Mouse (Mus musculus) forebrain, embryonic 13.5 days (tissue): ENCODE data around the gene Galt. TPM values are rescaled to one million over a fixed set of nuclear protein-coding genes. Genes with fewer than 3 reads are reported as not detected.

ENCODE experiments used
- ATAC-seq: fragments of 200-750 bp; cut with Nextera tagmentation; 2 replicates; pipeline ENCODE4 v1.8.0; 2017
- H3K27ac ChIP-seq: fragments of 300-500 bp; sonication (generic); 2 replicates; pipeline ENCODE4 v1.5.1; 2015; ENCODE audit warnings: inconsistent platforms, mild to moderate bottlenecking, moderate library complexity
- H3K27me3 ChIP-seq: fragments of 300-500 bp; sonication (generic); 2 replicates; pipeline ENCODE4 v1.6.1; 2015; ENCODE audit warnings: mild to moderate bottlenecking, inconsistent platforms
- H3K36me3 ChIP-seq: fragments of 300-500 bp; sonication (generic); 2 replicates; pipeline ENCODE4 v1.6.1; 2015; ENCODE audit warnings: mild to moderate bottlenecking, inconsistent platforms; ENCODE audit not compliant: poor library complexity, severe bottlenecking
- H3K4me1 ChIP-seq: fragments of 300-500 bp; sonication (generic); 2 replicates; pipeline ENCODE4 v1.6.1; 2015; ENCODE audit warnings: inconsistent platforms
- H3K4me2 ChIP-seq: fragments of 300-500 bp; sonication (generic); 2 replicates; pipeline ENCODE4 v1.6.1; 2015; ENCODE audit warnings: inconsistent platforms, mild to moderate bottlenecking, moderate library complexity
- H3K4me3 ChIP-seq: fragments of 300-500 bp; sonication (generic); 2 replicates; pipeline ENCODE4 v1.5.1; 2015; ENCODE audit warnings: mild to moderate bottlenecking, inconsistent platforms
- H3K9ac ChIP-seq: fragments of 300-500 bp; sonication (generic); 2 replicates; pipeline ENCODE4 v1.6.1; 2015; ENCODE audit warnings: mild to moderate bottlenecking, inconsistent platforms
- H3K9me3 ChIP-seq: fragments of 300-500 bp; sonication (generic); replicated peaks from 2 replicates; pipeline ENCODE4 v1.6.1; 2016; ENCODE audit warnings: inconsistent platforms
- WGBS: fragments of 180-500 bp; shearing (Covaris S2); methylation state at CpG from one replicate; pipeline ENCODE4 v1.1.7; 2015; 5-methylcytosine and 5-hydroxymethylcytosine counted together
- polyA plus RNA-seq: library from polyadenylated mRNA; unstranded; fragments of >200 nt; fragmentation: Nextera tagmentation; extraction: Ambion mirVana; gene quantifications from 2 replicates; pipeline ENCODE4 v1.2.1, GENCODE M21; 2015

Galt gene
- polyA plus RNA-seq, 1 experiment from 2014 or later: 16.2 TPM

DNA sequence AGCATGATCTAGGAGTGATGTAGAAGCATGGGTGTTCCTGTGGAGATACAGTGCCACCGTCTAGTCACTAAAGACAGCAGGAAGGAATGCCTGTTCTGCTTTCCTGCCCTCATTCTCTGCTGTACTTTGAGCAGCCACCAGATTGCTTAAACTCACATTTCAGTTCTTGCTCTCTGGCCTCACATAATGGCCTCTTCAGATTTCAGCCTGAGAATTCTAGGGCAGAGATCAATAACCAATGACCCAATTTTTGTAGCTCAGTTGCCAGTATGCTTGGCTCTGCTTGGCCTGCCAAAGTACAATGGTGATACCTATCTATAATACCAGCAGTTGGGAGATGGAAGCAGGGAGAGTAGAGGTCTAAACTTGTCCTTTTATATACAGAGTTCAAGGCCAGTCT, 10.0 kb upstream of the Galt start:
- Histone ChIP-seq H3K27ac (no peak overlapping the region), H3K9me3 (peaks cover 13% of the 10 kb centered on the region), H3K4me1 (peaks cover 9% of the 10 kb centered on the region), H3K27me3 (no peaks in the 10 kb centered on the region), H3K4me3 (no peak overlapping the region), H3K36me3 (no peaks in the 10 kb centered on the region), H3K4me2 (no peak overlapping the region), H3K9ac (no peak overlapping the region)
- ATAC-seq: no peak
- 95% methylated on average over 1 of the region's 1 CpGs for WGBS

GRCm38 (mm10) chr4:41755338-41756305, 594 bp downstream of the Galt start, which contains the start of gene Sigmar1:
Gene Sigmar1 (minus strand): TSS chr4:41756157.
- peak; percentile 73 for ATAC-seq
- Histone ChIP-seq H3K36me3 (no peaks in the 10 kb centered on the region), H3K4me1 (peaks cover 20% of the 10 kb centered on the region), H3K9me3 (no peaks in the 10 kb centered on the region), H3K27me3 (no peaks in the 10 kb centered on the region), H3K4me2 (peak within 1 kb of the TSS; percentile 93), H3K9ac (peak within 1 kb of the TSS; percentile 75), H3K27ac (peak within 1 kb of the TSS; percentile 70), H3K4me3 (peak within 1 kb of the TSS; percentile 66)
- WGBS: under 1% methylated on average over 57 of the region's 57 CpGs

DNA sequence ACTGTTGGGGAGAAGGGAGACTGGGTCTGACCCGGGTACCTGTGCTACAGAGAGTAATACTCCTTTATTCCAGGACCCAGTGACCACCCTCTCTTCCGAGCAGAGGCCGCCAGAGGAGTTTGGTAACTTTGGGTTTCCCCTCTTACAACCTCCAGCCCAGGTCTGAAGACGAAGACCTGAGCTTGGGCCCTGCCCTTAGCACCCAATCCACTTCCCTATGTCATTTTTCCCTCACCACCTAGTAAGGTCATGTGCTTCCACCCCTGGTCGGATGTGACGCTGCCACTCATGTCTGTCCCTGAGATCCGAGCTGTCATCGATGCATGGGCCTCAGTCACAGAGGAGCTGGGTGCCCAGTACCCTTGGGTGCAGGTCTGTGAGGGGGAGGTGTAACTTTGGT, 1.4 kb downstream of the Galt start:
- H3K9me3 ChIP-seq: no peaks in the 10 kb centered on the region
- no peaks in the 10 kb centered on the region for H3K36me3 ChIP-seq
- 76% methylated on average over 8 of the region's 8 CpGs for WGBS
- H3K4me1 ChIP-seq: peaks cover 29% of the 10 kb centered on the region
- peak overlapping the region; percentile 66; the same call in 1 of the 2 replicates for H3K4me3 ChIP-seq
- no peak overlapping the region for H3K27ac ChIP-seq
- H3K27me3 ChIP-seq: no peaks in the 10 kb centered on the region
- H3K9ac ChIP-seq: no peak overlapping the region
- peak overlapping the region; percentile 93 for H3K4me2 ChIP-seq
- ATAC-seq: peak; percentile 7

- no peak overlapping the region for H3K4me3 ChIP-seq
- H3K27me3 ChIP-seq: no peaks in the 10 kb centered on the region
- peaks cover 37% of the 10 kb centered on the region for H3K4me1 ChIP-seq
- H3K36me3 ChIP-seq: no peaks in the 10 kb centered on the region
- H3K9me3 ChIP-seq: no peaks in the 10 kb centered on the region
- no peak overlapping the region for H3K4me2 ChIP-seq
- no peak overlapping the region for H3K27ac ChIP-seq
- WGBS: 92% methylated on average over 13 of the region's 13 CpGs
- ATAC-seq: no peak
- no peak overlapping the region for H3K9ac ChIP-seq
Observed at GRCm38 (mm10) chr4:41757321-41757720, 2.3 kb downstream of the Galt start.

- Histone ChIP-seq H3K4me3 (no peak overlapping the region), H3K9me3 (no peaks in the 10 kb centered on the region), H3K27me3 (no peaks in the 10 kb centered on the region), H3K9ac (no peak overlapping the region), H3K4me1 (peaks cover 44% of the 10 kb centered on the region), H3K4me2 (no peak overlapping the region), H3K36me3 (no peaks in the 10 kb centered on the region), H3K27ac (no peak overlapping the region)
- ATAC-seq: no peak
- 87% methylated on average over 11 of the region's 11 CpGs for WGBS
Observed at GRCm38 (mm10) chr4:41758021-41758420, 3.0 kb downstream of the Galt start.

GRCm38 (mm10) chr4:41758701-41759100, 3.7 kb downstream of the Galt start:
- Histone ChIP-seq H3K27ac (no peak overlapping the region), H3K4me2 (no peak overlapping the region), H3K27me3 (no peaks in the 10 kb centered on the region), H3K4me1 (peaks cover 44% of the 10 kb centered on the region), H3K36me3 (no peaks in the 10 kb centered on the region), H3K9me3 (no peaks in the 10 kb centered on the region), H3K4me3 (no peak overlapping the region), H3K9ac (no peak overlapping the region)
- no peak for ATAC-seq
- 90% methylated on average over 4 of the region's 4 CpGs for WGBS

GRCm38 (mm10) chr4:41759206-41759605, 4.2 kb downstream of the Galt start:
- WGBS: 88% methylated on average over 9 of the region's 9 CpGs
- no peak overlapping the region for H3K27ac ChIP-seq
- H3K4me3 ChIP-seq: no peak overlapping the region

GRCm38 (mm10) chr4:41759656-41760287, 4.7 kb downstream of the Galt start:
- H3K27ac ChIP-seq: no peak overlapping the region
- H3K4me1 ChIP-seq: peaks cover 42% of the 10 kb centered on the region
- H3K9ac ChIP-seq: peak overlapping the region; percentile 60
- H3K9me3 ChIP-seq: no peaks in the 10 kb centered on the region
- peak overlapping the region; percentile 62 for H3K4me2 ChIP-seq
- no peaks in the 10 kb centered on the region for H3K36me3 ChIP-seq
- ATAC-seq: no peak
- 44% methylated on average over 6 of the region's 6 CpGs for WGBS
- H3K4me3 ChIP-seq: peak overlapping the region; percentile 37
- no peaks in the 10 kb centered on the region for H3K27me3 ChIP-seq

More at GRCm38 (mm10) chr4:41759206-41759605, 4.2 kb downstream of the Galt start:
- ATAC-seq: no peak
- H3K9me3 ChIP-seq: no peaks in the 10 kb centered on the region
- no peak overlapping the region for H3K9ac ChIP-seq
- H3K4me2 ChIP-seq: no peak overlapping the region
- peaks cover 44% of the 10 kb centered on the region for H3K4me1 ChIP-seq
- H3K36me3 ChIP-seq: no peaks in the 10 kb centered on the region
- H3K27me3 ChIP-seq: no peaks in the 10 kb centered on the region

DNA sequence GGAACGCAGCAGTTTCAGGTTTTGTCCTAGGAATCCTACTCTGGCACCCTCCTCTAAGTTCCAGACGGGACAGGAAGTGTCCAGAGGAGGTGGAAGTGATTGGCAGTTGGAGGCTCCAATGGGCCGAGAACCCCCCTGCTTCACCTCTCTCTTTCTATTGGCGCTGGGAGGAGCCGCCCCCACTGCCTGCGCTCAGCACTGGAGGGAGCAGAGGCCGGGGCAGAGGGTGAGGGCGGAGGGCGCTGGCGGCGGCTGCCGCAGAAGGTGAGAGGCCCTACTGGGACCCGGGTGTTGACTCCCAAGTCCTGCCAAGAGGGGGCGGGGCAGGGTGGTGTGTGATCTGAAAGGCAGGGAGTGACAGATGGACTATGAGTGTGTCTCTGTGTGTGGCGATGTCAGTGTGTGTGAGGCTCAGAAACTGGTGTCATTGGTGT, 5.3 kb downstream of the Galt start:
- peak overlapping the region; percentile 62 for H3K4me2 ChIP-seq
- no peaks in the 10 kb centered on the region for H3K9me3 ChIP-seq
- H3K27ac ChIP-seq: peak overlapping the region; percentile 26; the same call in 1 of the 2 replicates
- peak overlapping the region; percentile 37 for H3K4me3 ChIP-seq
- peaks cover 37% of the 10 kb centered on the region for H3K4me1 ChIP-seq
- peak overlapping the region; percentile 60 for H3K9ac ChIP-seq
- no peaks in the 10 kb centered on the region for H3K27me3 ChIP-seq
- ATAC-seq: peak; percentile 70
- no peaks in the 10 kb centered on the region for H3K36me3 ChIP-seq
- under 1% methylated on average over 15 of the region's 15 CpGs for WGBS

- H3K4me1 ChIP-seq: peaks cover 36% of the 10 kb centered on the region
- H3K9ac ChIP-seq: peak overlapping the region; percentile 34
- 94% methylated on average over 4 of the region's 4 CpGs for WGBS
- peak overlapping the region; percentile 62 for H3K4me2 ChIP-seq
- H3K4me3 ChIP-seq: peak overlapping the region; percentile 37
- H3K27me3 ChIP-seq: no peaks in the 10 kb centered on the region
- H3K36me3 ChIP-seq: no peaks in the 10 kb centered on the region
- no peak; the same call in 1 of the 2 replicates for ATAC-seq
- no peaks in the 10 kb centered on the region for H3K9me3 ChIP-seq
- H3K27ac ChIP-seq: peak overlapping the region; percentile 26
Observed at GRCm38 (mm10) chr4:41760911-41761310, 5.9 kb downstream of the Galt start.

- Histone ChIP-seq H3K27me3 (no peaks in the 10 kb centered on the region), H3K4me2 (no peak overlapping the region), H3K4me1 (peaks cover 36% of the 10 kb centered on the region), H3K9me3 (no peaks in the 10 kb centered on the region), H3K4me3 (no peak overlapping the region), H3K9ac (peak overlapping the region; percentile 30; the same call in 1 of the 2 replicates), H3K36me3 (no peaks in the 10 kb centered on the region), H3K27ac (0 out of 2 replicates have a peak overlapping the region, but pooled peaks have one; percentile 1)
- ATAC-seq: no peak
Observed at GRCm38 (mm10) chr4:41761680-41762079, 6.7 kb downstream of the Galt start.
